Mouse (Mus musculus) gastrocnemius, adult 8-10 months (tissue): ENCODE results near the gene Mecp2. TPM values are rescaled to one million over a fixed set of nuclear protein-coding genes. Genes with fewer than 3 reads are reported as not detected.

Source experiments
- DNase-seq, 2 experiments: peaks; one replicate each; pipeline ENCODE4 v3.0.0; 2022; ENCODE audit warnings: low spot score in 2 of 2
- microRNA-seq: library from miRNA; unstranded; fragments of <30 nt; microRNA quantifications from one replicate; pipeline ENCODE4 v1.2.0, GENCODE M21; 2022
- total RNA-seq, 4 experiments: library from RNA; stranded (reverse); gene quantifications; 2 replicates each; pipeline ENCODE4 v1.2.4; 2022

The Mecp2 gene
- total RNA-seq, 4 experiments from 2014 or later, result 27.8 to 32.8 (median 29.0) TPM

DNA sequence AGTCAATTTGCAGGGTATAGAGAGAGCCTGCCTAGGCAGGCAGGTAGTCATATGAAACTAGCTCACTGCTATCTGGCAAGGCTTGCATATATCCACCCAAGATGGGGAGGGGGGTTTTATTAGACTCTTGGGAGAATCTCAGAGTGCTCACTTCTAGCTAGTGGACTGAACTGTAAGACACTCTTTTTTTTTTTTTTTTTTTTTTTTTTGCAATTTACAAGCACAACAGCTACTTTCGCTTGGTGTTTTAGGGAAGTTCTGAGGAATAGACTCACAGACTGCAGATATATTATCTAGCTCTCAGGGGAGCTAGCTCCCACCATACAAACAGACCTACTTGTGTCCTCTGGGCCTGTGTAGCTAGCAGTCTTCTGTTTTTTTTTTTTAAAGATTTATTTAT lies 120.6 kb downstream of the Mecp2 start:
- DNase-seq, result no peak

DNA sequence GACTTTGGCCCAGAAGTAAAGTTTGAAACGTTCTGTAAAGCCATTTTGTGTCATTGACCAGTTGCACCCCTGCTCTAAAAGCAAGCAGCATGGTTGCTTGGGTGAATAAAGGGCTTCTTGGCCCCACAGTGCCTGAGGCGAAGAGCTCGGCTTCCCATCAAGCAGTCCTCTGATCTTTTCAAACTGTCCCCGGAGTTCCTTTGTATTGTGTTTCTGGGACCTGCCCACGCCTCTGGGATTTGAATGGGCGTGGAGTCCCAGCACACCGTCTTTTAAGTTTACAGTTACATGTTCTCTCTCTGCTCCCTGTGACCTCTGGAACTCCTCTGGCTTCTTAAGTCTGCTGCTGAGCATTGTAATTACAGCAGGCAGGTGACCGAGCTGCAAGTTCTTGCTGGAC lies 127.1 kb downstream of the Mecp2 start:
- no peak for DNase-seq

- no peak for DNase-seq
These were observed 128.8 kb downstream of the Mecp2 start for GRCm38 (mm10) chrX:74006401-74006800.

- DNase-seq, result no peak
These were observed 131.5 kb downstream of the Mecp2 start for GRCm38 (mm10) chrX:74003644-74004043.

DNA sequence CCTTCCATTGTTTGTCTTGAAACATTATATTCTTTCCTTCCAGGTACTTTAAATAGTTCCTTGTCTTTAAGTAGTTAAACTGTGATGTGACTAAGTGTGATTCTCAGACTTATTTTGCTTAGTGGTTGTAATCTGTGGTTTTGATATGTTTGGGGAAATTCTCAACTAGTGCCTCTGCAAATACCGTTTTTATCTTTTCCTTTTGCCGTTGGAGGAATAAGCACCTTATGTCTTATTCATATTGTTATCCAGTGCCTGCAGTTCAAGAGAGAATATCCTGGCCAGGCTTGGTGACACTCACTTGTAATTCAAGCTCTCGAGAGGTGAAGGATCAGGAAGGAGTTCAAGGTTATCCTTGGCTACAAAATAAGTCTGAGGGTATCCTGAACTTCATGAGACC lies 134.1 kb downstream of the Mecp2 start:
- no peak for DNase-seq

DNA sequence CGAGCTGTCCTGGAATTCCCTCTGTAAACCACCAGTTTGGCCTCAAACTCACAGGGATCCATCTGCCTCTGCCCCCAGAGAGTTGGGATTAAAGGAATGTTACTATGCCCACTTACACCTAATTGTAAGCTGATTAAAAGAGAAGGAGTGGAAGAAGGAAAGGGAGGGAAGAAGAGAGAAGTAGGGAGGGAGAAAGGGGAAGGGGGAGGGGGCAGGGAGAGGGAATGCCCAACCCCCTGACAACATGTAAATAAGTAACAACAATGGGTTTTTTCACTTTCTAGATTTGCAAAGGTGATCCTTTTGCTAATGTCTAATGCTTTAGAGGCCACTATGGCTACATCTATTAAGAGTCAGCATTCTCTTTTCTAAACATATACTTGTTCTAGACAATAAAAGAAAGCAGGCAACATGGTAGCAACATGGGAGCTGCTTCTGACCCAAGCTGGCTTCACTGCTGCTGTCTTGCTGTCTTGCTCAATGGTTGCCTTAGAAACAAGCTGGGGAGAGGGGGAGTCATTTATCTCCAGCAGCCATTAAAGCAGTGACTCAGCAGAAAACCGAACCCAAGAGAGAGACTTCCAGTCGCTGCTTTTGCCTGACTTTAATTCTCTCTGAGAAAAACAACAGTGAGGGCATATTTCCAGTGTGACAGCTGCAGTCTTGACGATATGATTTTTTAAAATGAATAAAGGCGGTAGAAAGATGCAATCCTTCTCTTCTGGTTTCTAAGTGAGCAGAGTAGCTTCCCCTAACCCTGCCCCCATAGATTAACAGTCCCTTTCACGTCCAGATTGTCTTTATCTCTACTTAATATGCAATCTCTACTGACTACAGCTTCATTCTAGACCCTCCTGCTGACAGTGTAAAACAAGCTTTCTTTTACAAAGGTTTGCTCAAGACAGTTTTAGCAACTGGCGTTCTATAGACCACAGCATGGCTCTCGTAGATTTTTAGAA lies 136.0 kb downstream of the Mecp2 start:
- no peak for DNase-seq

DNA sequence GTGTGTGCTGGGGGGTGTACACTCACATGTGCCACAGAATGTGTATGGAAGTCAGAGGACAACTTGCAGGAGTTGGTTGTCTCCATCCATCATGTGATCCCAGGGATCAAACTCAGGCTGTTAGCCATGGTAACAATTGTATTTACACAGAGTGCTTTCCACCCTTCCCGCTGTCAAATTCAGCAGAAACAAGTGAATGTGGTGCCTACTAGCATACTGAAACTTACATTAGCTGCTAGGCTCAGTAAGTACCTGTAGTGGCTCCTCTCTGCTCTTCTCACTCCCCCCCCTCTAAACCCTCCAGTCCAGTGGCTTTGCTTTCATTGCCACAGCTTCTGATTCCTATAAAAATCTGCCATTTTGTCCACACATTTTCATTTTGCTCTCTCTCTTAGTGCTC lies 157.4 kb downstream of the Mecp2 start:
- no peak for DNase-seq

Small RNAs within 50 kb of the gene (microRNA-seq; reads per million reads assigned to microRNA genes)
- not detected for gene Mir5132
- gene Mir718, result not detected

Other genes with a start within 250 kb of the Mecp2 start
- gene Avpr2, start 243.3 kb downstream of the Mecp2 start, total RNA-seq, result not detected
- 1 to 10 TPM; 1.7 to 3.1 (median 2.6) TPM for gene L1cam, start 239.3 kb downstream of the Mecp2 start, total RNA-seq
- 1 to 10 TPM in 1 of 4 experiments, under 1 TPM in 3; 0.22 to 1.1 (median 0.57) TPM for gene Arhgap4, start 213.5 kb downstream of the Mecp2 start, total RNA-seq
- gene Naa10, start 213.4 kb downstream of the Mecp2 start, total RNA-seq, result 10 to 100 TPM; 46.6 to 61.8 (median 47.7) TPM
- 1 to 10 TPM in 3 of 4 experiments, under 1 TPM in 1; 0.87 to 2.3 (median 1.5) TPM for gene Renbp, start 204.5 kb downstream of the Mecp2 start, total RNA-seq
- 10 to 100 TPM; 29.8 to 34.0 (median 32.0) TPM for gene Hcfc1, start 169.0 kb downstream of the Mecp2 start, total RNA-seq
- 10 to 100 TPM; 34.9 to 39.0 (median 37.5) TPM for gene Irak1, start 111.4 kb downstream of the Mecp2 start, total RNA-seq
- 1 to 10 TPM in 1 of 4 experiments, under 1 TPM in 1, not detected in 2; 0.46 to 1.5 TPM for gene Opn1mw, start 7.9 kb downstream of the Mecp2 start, total RNA-seq
- gene Tex28, start 32.5 kb upstream of the Mecp2 start, total RNA-seq, result not detected
- gene Tktl1, start 41.9 kb upstream of the Mecp2 start, total RNA-seq, result not detected
- 10 to 100 TPM; 24.0 to 39.3 (median 32.3) TPM for gene Flna, start 114.5 kb upstream of the Mecp2 start, total RNA-seq
- gene Emd, start 119.3 kb upstream of the Mecp2 start, total RNA-seq, result 10 to 100 TPM; 23.0 to 29.5 (median 26.9) TPM
- gene Rpl10, start 135.4 kb upstream of the Mecp2 start, total RNA-seq, result 100 to 1,000 TPM; 130 to 325 (median 183) TPM
- 10 to 100 TPM; 39.0 to 53.5 (median 48.1) TPM for gene Taz, start 146.5 kb upstream of the Mecp2 start, total RNA-seq
- 100 to 1,000 TPM; 126 to 143 (median 137) TPM for gene Dnase1l1, start 147.0 kb upstream of the Mecp2 start, total RNA-seq
- gene Atp6ap1, start 161.7 kb upstream of the Mecp2 start, total RNA-seq, result 10 to 100 TPM; 86.9 to 87.5 (median 87.2) TPM
- gene Gdi1, start 169.6 kb upstream of the Mecp2 start, total RNA-seq, result 10 to 100 TPM; 26.0 to 45.1 (median 33.4) TPM
- gene Fam50a, start 177.7 kb upstream of the Mecp2 start, total RNA-seq, result 10 to 100 TPM; 22.6 to 26.2 (median 24.4) TPM
- under 1 TPM; 0.27 to 0.73 (median 0.58) TPM for gene Plxna3, start 193.7 kb upstream of the Mecp2 start, total RNA-seq
- gene Lage3, start 218.3 kb upstream of the Mecp2 start, total RNA-seq, result 10 to 100 TPM; 36.1 to 50.3 (median 43.0) TPM
- gene Ubl4a, start 237.9 kb upstream of the Mecp2 start, total RNA-seq, result 10 to 100 TPM; 56.6 to 63.1 (median 60.5) TPM
- 1 to 10 TPM; 1.9 to 2.7 (median 2.4) TPM for gene Slc10a3, start 238.0 kb upstream of the Mecp2 start, total RNA-seq